Mouse (Mus musculus) heart, adult 2 months (tissue): ENCODE measurements around the gene Sema4c. TPM values are rescaled to one million over a fixed set of nuclear protein-coding genes. Genes with fewer than 3 reads are reported as not detected.

Source experiments
- DNase-seq, 2 experiments: peaks; one replicate each; pipeline ENCODE4 v3.0.0; 2021
- H3K27ac ChIP-seq: fragments of 200-600 bp; 2 replicates; pipeline ENCODE4 v1.8.1; 2022
- H3K27me3 ChIP-seq: fragments of 200-500 bp; 2 replicates; pipeline ENCODE4 v1.6.1; 2012; ENCODE audit warnings: mild to moderate bottlenecking, low read length, inconsistent platforms, mixed read lengths; ENCODE audit not compliant: control insufficient read depth, insufficient read depth
- H3K36me3 ChIP-seq: fragments of 200-500 bp; 2 replicates; pipeline ENCODE4 v1.6.1; 2012; ENCODE audit warnings: low read length, inconsistent platforms; ENCODE audit not compliant: control insufficient read depth, insufficient read depth
- H3K4me1 ChIP-seq: fragments of 200-500 bp; 2 replicates; pipeline ENCODE4 v1.6.1; 2011; ENCODE audit warnings: low read length; ENCODE audit not compliant: control insufficient read depth, insufficient read depth
- H3K4me3 ChIP-seq: fragments of 200-600 bp; 2 replicates; pipeline ENCODE4 v1.8.1; 2022
- H3K79me2 ChIP-seq: fragments of 200-500 bp; replicated peaks from 2 replicates; pipeline ENCODE4 v1.6.1; 2012; ENCODE audit warnings: mild to moderate bottlenecking, inconsistent platforms, low read length, moderate library complexity, mixed read lengths; ENCODE audit not compliant: control insufficient read depth, insufficient read depth
- H3K9ac ChIP-seq: fragments of 200-500 bp; 2 replicates; pipeline ENCODE4 v1.6.1; 2012; ENCODE audit warnings: low read depth, mild to moderate bottlenecking, control low read depth, inconsistent platforms, low read length, mixed read lengths
- CTCF ChIP-seq: fragments of 200-600 bp; IDR thresholded peaks from 2 replicates; pipeline ENCODE4 v1.8.1; 2022; ENCODE audit warnings: antibody characterized with exemption, mild to moderate bottlenecking, moderate library complexity
- EP300 ChIP-seq: fragments of 200-500 bp; IDR thresholded peaks from 2 replicates; pipeline ENCODE4 v1.6.1; 2011; ENCODE audit warnings: low read depth, low read length, control low read depth; ENCODE audit not compliant: insufficient read depth
- POLR2A ChIP-seq: fragments of 200-500 bp; IDR thresholded peaks from 2 replicates; pipeline ENCODE4 v1.6.1; 2011; ENCODE audit warnings: mild to moderate bottlenecking, low read depth, low read length, control low read depth; ENCODE audit not compliant: insufficient read depth
- WGBS: fragments of 180-500 bp; shearing (Covaris S2); methylation state at CpG from one replicate; pipeline ENCODE4 v1.1.7; 2018; 5-methylcytosine and 5-hydroxymethylcytosine counted together
- intact Hi-C: fragments of 180-260 bp; cut with DNase I; formaldehyde crosslinking; loops from one replicate; pipeline ENCODE4 v1.15.1; 2025
- polyA plus RNA-seq: library from polyadenylated mRNA; depleted of rRNA; stranded (reverse); fragments of >200 nt; gene quantifications from 2 replicates; pipeline ENCODE4 v1.2.3, GENCODE M21; 2012
- total RNA-seq, 2 experiments: library from RNA; stranded (reverse); gene quantifications; 2 replicates each; pipeline ENCODE4 v1.2.3; 2021

Gene Sema4c
- total and polyA plus RNA-seq, 3 experiments, result 10.6 to 12.7 (median 11.1) TPM

DNA sequence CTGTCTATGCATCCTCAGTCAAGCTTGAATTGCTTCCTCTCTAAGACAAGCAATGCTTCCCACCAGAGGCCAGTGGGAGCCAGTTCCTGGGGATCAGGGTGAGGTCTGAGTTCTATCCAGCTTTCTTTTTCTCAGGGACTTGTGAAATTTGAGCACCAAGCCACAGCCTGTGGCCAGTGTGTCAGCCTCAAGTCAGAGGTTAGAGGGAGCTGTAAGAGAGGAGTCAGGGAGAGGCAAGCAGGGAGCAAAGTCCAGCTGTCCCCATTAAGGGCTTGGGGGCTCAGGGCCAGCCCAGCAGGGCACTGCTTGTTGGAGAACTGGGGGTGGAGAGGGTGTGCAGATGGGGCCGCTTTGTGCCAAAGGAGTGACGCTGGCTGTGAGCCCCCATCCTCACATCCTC lies 5.0 kb upstream of the Sema4c start:
- peak in 1 of 2 experiments; percentile 56 for DNase-seq
- peaks cover 24% of the 10 kb centered on the region for H3K4me1 ChIP-seq
- H3K9ac ChIP-seq, result no peak overlapping the region
- no peaks in the 10 kb centered on the region for H3K36me3 ChIP-seq
- H3K27ac ChIP-seq, result peak overlapping the region; percentile 72
- H3K79me2 ChIP-seq, result no peaks in the 10 kb centered on the region
- WGBS, result 96% methylated on average over 2 of the region's 2 CpGs
- TF ChIP-seq POLR2A (no peak), CTCF (peak; percentile 11; the same call in 1 of the 2 replicates), EP300 (no peak)
- no peak overlapping the region for H3K4me3 ChIP-seq
- no peaks in the 10 kb centered on the region for H3K27me3 ChIP-seq
- intact Hi-C loops, result no loop called here

DNA sequence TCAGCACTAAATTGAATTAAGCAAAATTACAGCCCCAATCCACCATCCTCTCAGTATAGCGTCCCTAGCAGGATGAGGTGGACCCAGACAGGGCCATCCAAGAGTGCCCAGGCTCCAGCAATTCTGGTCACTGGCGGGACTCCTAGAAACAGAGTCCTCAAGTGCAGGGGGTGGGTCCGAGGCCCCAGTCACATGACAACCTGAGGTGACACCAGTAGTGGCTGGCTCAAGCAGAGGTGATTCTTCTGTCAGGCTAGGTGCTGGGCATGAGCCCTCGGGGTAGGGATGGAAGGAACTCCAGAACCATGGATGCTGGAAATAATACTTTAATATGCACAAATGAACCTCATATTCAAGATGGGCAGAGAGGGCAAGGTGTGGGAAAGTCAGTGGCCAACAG lies 4.2 kb upstream of the Sema4c start:
- WGBS, result 60% methylated on average over 4 of the region's 4 CpGs
- H3K4me1 ChIP-seq, result peaks cover 22% of the 10 kb centered on the region
- peak overlapping the region; percentile 72 for H3K27ac ChIP-seq
- H3K27me3 ChIP-seq, result no peaks in the 10 kb centered on the region
- TF ChIP-seq CTCF (no peak), POLR2A (no peak), EP300 (no peak)
- H3K36me3 ChIP-seq, result no peaks in the 10 kb centered on the region
- intact Hi-C loops, result no loop called here
- H3K4me3 ChIP-seq, result no peak overlapping the region
- H3K9ac ChIP-seq, result no peak overlapping the region
- no peaks in the 10 kb centered on the region for H3K79me2 ChIP-seq
- DNase-seq, result no peak

DNA sequence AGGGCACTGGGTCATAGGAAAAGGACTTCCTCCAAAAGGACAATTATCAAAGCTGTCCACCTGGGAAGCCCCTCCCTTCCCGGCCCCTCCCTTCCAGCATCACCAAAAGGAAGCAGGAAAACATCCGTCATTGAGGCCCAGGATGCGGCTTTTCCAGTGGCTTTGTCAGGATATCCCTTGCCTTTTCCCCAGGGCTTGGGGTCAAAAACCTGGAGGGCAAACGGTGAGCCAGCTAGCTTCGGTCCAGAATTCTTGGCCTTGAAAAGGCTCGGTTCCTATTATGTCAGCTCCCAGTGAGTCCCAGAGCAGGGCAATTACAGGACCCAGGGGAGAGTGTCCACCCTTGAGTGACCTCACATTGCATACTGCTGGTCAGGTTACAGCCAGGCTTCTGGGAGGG lies 2.8 kb upstream of the Sema4c start:
- 33% methylated on average over 6 of the region's 6 CpGs for WGBS
- Histone ChIP-seq H3K36me3 (no peaks in the 10 kb centered on the region), H3K27ac (peak overlapping the region; percentile 99), H3K27me3 (no peaks in the 10 kb centered on the region), H3K4me1 (peaks cover 22% of the 10 kb centered on the region), H3K79me2 (no peaks in the 10 kb centered on the region), H3K4me3 (no peak overlapping the region), H3K9ac (no peak overlapping the region)
- peak; percentile 58 to 72 for DNase-seq
- no peak for TF ChIP-seq CTCF
- TF ChIP-seq POLR2A, result no peak
- TF ChIP-seq EP300, result peak; percentile 88
- intact Hi-C loops, result no loop called here

DNA sequence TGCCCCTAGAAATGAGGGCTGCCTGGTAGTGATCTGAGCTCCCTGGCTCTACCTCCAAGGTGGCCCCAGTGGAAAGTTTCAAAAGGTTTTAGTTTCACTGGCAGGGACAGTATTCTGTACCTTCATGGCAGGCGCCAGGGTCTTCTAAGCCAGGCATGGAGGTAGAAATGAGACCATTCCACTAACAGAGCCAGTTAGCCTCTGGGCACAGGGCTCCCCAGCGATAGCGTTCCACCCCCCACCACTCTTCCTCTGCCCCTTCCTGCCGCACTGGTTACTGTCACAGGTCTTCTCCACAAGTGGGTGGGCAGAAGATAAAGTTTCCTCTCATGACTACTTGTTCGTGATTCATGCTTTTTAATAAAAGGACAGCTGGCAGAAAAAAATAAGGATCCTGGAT lies 1.7 kb upstream of the Sema4c start:
- Histone ChIP-seq H3K9ac (no peak overlapping the region), H3K27ac (peak overlapping the region; percentile 99), H3K27me3 (no peaks in the 10 kb centered on the region), H3K79me2 (no peaks in the 10 kb centered on the region; the same call in 1 of the 2 replicates), H3K4me3 (no peak overlapping the region), H3K4me1 (peaks cover 24% of the 10 kb centered on the region), H3K36me3 (no peaks in the 10 kb centered on the region)
- intact Hi-C loops, result no loop called here
- DNase-seq, result no peak
- 56% methylated on average over 5 of the region's 5 CpGs for WGBS
- TF ChIP-seq POLR2A (no peak), CTCF (no peak), EP300 (no peak)

DNA sequence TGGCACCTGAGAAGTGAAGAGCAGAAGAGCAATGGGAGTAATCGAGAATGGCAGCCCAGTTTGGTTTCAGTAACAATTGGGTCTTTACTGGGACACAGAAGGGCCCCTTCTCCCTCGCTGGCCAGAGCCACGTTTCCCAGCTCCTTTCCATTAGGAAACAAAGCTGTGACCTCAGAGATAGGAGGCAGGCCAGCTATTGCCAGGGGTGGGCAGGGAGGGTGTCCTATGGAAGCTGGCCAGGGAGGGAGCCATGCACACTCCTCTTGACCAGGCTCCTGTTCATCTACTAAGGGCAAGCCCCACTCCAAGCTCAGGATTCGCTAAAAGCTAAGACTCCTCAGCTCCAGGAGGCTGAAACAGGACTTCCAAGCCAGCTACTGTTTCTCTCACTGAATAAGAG lies 1.1 kb upstream of the Sema4c start:
- intact Hi-C loops, result no loop called here
- 31% methylated on average over 4 of the region's 4 CpGs for WGBS
- Histone ChIP-seq H3K9ac (no peak overlapping the region), H3K27ac (peak overlapping the region; percentile 99), H3K36me3 (no peaks in the 10 kb centered on the region), H3K4me3 (peak overlapping the region; percentile 98; the same call in 1 of the 2 replicates), H3K27me3 (no peaks in the 10 kb centered on the region), H3K79me2 (no peaks in the 10 kb centered on the region; the same call in 1 of the 2 replicates), H3K4me1 (peaks cover 20% of the 10 kb centered on the region)
- TF ChIP-seq CTCF (no peak), EP300 (no peak), POLR2A (no peak)
- DNase-seq, result no peak

DNA sequence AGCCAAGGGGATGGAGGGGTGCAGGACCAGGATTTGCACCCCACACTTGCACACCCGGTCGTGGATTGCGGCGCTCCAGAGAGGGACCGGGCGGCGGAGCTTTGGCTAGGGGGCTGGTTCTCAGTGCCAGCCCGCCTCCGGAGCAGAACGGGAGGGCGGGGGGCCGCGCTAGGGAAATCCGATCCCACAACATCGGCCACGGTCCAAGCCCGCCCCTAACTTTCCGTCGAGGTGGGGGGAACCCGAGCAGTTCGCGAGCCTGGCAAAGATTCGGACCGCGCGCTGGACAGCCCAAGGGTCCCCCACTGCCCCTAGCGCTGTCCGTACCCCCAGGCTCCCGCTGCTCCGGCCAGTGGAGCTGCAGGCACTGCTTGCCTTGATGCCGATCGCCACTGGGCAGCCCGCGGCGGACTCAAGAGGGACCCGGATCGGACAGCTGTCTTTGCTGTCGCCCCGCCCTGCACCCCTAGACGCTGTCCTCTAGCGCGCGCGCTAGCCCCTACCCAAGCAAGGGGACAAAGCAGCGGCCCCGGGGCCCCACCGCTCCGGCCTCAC lies 615 bp downstream of the Sema4c start:
- TF ChIP-seq EP300 (no peak), CTCF (peak; percentile 7; the same call in 1 of the 2 replicates), POLR2A (0 out of 2 replicates have a peak, but pooled peaks have one; percentile 35)
- peaks cover 12% of the 10 kb centered on the region for H3K4me1 ChIP-seq
- intact Hi-C loops, result loop anchor here (2.0 kb wide), 1 partner anchor 55 kb away; no protein-coding TSS in a partner anchor
- H3K79me2 ChIP-seq, result peaks cover 3% of the 10 kb centered on the region; the same call in 1 of the 2 replicates
- peak; percentile 92 for DNase-seq
- peak overlapping the region; percentile 99 for H3K27ac ChIP-seq
- H3K4me3 ChIP-seq, result peak overlapping the region; percentile 98
- H3K9ac ChIP-seq, result peak overlapping the region; percentile 91
- H3K27me3 ChIP-seq, result no peaks in the 10 kb centered on the region
- H3K36me3 ChIP-seq, result no peaks in the 10 kb centered on the region
- 1% methylated on average over 48 of the region's 48 CpGs for WGBS
